Mouse (Mus musculus) erythroid progenitor cell, adult 5-6 weeks (primary cell): Measurements from ENCODE around the gene Gm21885. TPM values are rescaled to one million over a fixed set of nuclear protein-coding genes. Genes with fewer than 3 reads are reported as not detected.

Experiments
- ATAC-seq: replicated peaks from 2 replicates; pipeline ENCODE4 v1.8.0; 2016; ENCODE audit warnings: moderate number of reproducible peaks, mild to moderate bottlenecking, moderate TSS enrichment, inconsistent platforms; ENCODE audit not compliant: poor library complexity, low FRiP score, severe bottlenecking
- total RNA-seq, 2 experiments: library from RNA; stranded (forward) in 1 of 2; stranded (reverse) in 1 of 2; fragments of 150-400 nt in 1 of 2; fragments of 186-747, 209-891 nt in 1 of 2; gene quantifications; 2 replicates each; pipeline versions ENCODE4 v1.2.3 to v1.2.4; 2015 to 2017; ENCODE audit warnings: low replicate concordance in 2 of 2

Gene Gm21885
- total RNA-seq, 2 experiments from 2014 or later = not detected

DNA sequence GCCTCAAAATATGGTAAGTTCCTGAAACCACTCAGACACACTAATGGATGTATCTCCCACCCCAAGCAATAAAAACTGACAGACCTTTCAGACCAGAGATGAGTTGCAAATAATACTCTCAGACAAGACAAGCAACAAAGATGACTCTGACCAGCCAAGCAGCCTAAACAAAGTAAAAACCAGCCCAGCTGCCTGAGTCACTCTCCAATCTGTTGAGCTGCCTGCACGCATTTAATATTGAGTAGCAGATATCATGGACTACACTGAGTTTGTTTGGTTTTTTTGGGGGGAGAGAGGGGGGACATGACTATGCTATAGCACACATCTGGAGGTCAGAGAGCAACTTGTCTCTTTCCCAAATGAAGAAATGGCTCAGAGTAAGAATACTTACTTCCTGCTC lies 33.6 kb downstream of the Gm21885 start:
- no peak for ATAC-seq

DNA sequence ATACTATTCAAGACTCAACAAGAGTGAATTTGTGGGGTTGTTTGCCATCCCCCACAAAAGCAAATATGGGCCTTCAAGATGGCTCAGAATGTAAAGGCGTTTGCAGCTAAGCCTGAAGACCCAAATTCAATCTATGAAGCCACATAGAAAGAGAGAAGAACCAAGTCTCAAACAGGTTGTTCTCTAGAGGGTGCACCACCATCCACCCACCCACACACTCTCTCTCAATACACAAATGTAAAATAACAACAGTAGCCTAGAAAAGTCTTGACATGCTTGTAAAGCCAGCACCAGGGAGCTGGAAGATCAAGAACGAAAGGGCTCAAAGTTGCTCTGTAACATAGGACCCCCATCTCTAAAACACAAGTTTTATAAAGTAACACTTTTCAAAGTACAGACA lies 34.9 kb downstream of the Gm21885 start:
- ATAC-seq = no peak

DNA sequence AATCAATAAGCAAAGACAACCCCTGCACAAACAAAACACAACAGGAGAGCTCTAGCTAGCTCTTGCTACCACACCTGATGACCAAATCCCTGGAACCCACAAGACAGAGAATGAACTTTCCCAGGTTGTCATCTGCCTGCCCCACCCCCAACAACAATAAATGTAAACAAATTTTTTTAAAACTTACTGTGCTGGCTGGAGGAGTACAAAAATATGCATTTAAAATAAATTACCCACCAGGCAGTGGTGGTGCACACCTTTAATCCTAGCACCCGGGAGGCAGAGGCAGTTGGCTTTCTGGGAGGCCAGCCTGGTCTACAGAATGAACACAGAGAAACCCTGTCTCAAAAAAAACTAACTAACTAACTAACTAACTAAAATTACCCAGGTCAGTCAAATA lies 35.3 kb downstream of the Gm21885 start:
- ATAC-seq = no peak

GRCm38 (mm10) chr11:94317515-94317914 lies 35.8 kb downstream of the Gm21885 start:
- ATAC-seq = no peak

GRCm38 (mm10) chr11:94318056-94318455 lies 36.4 kb downstream of the Gm21885 start:
- ATAC-seq = no peak

GRCm38 (mm10) chr11:94320969-94321930 lies 39.6 kb downstream of the Gm21885 start:
- ATAC-seq = peak; percentile 57

- peak; percentile 91 for ATAC-seq
Measured at GRCm38 (mm10) chr11:94321931-94322400, 40.3 kb downstream of the Gm21885 start, which contains the start of gene Luc7l3. TSS of gene Luc7l3 (minus strand) at chr11:94321988.

- no peak for ATAC-seq
Measured at GRCm38 (mm10) chr11:94322636-94323035, 41.0 kb downstream of the Gm21885 start.

DNA sequence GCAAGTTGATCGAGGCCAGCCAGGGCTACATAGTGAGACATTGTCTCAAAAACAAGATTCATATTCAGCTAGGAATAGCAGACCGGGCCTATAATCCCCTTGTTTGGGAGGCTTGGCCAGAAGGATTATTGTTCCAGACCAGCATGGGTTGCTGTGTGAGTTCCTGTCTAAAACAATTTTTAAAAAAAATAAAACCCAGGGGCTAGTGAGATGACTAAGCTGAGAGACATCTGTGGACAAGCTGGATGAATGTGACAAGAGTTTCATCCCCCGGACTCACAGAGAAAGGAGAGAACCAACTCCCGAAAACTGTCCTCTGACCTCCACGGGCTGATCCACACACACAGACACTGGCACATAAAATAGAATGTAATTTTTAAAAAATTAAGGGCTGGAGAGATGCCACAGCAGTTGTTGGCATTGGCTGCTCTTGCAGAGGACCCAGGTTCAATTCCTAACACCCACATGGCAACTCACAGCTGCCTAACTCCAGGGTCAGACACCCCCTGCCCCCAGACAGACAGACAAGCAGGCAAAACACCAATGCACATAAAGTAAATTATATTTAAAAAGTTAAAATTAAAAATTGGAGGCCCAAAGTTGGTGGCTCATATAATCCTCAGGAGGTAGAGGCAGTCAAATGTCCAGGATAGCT lies 41.7 kb downstream of the Gm21885 start:
- no peak for ATAC-seq

- ATAC-seq = no peak
Measured at GRCm38 (mm10) chr11:94324618-94325017, 42.9 kb downstream of the Gm21885 start.

- ATAC-seq = no peak
Measured at GRCm38 (mm10) chr11:94326961-94327411, 45.3 kb downstream of the Gm21885 start.

DNA sequence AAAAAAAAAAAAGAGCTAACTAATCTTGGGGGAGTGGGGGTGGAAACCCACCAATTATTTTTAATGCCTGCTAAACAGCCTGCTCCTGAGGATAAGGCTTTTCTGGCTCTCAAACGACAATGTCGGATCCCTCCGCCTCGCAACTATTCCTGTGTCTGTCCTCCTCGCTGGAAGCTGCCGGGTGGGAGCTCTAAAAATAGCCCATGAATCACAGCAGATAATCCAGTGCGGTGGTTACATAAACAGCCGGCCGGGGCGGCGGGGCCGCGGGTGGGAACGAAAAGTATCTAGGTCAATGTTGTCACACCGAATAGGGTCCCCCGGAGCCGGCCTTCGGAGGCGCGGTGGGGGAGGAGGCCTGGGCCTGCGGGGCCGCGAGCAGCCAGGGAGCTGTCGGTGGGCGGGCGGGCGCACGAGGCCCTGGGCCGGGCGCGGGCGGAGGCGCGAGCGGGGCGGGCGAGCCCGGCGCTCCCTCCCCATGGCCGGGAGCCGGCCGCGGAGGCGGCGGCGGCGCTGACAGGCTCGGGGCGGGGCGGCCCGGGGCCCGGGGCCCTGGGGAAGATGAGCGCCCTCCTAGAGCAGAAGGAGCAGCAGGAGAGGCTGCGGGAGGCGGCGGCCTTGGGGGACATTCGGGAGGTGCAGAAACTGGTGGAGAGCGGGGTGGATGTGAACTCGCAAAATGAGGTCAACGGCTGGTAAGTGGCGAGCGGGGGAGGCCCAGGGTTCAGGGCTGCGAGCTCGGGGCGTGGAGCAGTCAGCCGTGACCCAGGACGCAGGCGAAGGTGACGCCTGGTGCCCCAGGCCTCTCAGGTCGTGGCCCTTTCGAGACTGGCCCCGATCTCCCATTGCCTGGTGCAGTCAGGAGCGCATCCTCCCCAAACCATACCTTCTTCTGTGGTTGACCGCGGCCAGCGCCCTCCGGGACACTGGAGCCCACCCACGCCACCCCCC lies 46.3 kb downstream of the Gm21885 start, which contains the start of gene Ankrd40:
Gene Ankrd40 (plus strand): TSS at position 309 of the 951 bp plus-strand sequence.
- peak; percentile 85 for ATAC-seq

DNA sequence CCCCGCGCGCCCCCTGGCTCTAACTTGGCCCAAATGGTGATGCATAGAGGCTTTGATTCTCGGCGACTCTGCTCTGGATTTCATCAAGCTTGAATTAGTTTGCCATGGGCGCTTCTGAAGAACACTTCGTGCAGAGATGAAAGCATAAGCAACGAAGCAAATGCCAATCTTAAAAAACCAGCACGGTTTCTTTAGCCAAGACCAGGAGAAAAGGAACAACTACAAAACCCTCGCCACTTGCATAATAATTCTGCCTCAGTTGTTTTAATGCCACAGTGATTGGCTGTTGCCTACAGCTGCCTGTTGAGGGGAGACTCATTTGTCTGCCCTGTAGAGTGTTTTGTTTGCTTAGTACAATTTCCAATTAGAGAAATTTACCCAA lies 47.0 kb downstream of the Gm21885 start:
- ATAC-seq = no peak

- no peak for ATAC-seq
Measured at GRCm38 (mm10) chr11:94329270-94329891, 47.7 kb downstream of the Gm21885 start.

DNA sequence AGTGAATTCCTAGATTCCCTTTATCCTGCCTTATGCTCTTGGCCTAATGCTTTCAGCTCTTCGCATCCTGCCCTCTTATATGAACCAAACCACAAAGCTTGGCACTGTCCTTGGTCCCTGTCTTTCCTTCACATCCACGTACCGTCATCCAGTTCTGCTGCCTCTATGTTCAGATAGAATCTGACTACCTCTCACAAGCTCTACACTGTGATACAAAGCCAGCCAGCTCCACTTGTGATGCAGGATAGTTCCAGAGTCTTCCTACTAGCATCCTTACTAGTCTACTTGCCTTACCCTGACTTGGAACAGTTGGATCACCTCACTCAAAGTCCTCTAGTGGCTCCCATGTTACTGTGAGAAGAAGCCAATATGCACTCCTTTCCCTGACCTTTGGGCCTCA lies 48.5 kb downstream of the Gm21885 start:
- ATAC-seq = no peak

- ATAC-seq = no peak
Measured at GRCm38 (mm10) chr11:94332726-94333125, 51.1 kb downstream of the Gm21885 start.

GRCm38 (mm10) chr11:94334386-94334968 lies 52.8 kb downstream of the Gm21885 start:
- peak; percentile 99 for ATAC-seq
